Mouse (Mus musculus) 416B (cell line): Measurements from ENCODE around the gene Enox1.

Experiments
- DNase-seq: peaks from one replicate; pipeline ENCODE4 v3.0.0; 2011; ENCODE audit warnings: low read depth

Enox1 gene

DNA sequence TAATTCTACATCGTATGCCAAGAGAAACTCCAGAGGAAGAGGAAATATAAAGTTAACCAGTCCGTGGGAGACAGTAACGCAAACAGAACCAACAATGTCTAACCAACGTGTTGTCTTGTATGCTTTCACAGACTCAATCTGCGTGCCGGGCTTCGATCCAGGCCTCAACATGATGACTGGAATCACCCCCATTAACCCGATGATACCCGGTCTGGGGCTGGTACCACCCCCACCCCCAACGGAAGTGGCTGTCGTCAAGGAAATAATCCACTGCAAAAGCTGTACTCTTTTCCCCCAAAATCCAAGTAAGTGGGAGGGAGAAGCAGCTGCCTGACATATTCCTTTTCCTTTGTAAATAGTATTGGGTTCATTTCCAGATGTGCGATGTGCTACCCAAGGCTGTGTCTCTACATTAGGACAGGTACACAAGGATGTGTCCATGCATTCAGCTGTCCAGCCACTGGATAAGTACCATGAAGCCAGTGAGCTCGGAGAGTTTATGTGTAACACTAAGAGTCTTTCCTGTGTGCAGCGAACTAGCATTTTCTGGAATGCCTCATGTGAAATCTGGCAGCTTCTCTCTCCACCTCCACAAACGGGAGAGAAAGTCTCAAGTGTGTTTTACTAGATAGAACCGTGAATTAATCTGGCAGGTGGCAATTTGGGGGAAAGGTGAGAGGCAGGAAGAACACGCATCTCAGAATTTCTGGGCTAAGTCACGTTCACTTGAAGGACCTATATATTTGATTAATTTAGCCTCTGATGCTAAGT lies 421.1 kb downstream of the Enox1 start:
- DNase-seq = no peak

DNA sequence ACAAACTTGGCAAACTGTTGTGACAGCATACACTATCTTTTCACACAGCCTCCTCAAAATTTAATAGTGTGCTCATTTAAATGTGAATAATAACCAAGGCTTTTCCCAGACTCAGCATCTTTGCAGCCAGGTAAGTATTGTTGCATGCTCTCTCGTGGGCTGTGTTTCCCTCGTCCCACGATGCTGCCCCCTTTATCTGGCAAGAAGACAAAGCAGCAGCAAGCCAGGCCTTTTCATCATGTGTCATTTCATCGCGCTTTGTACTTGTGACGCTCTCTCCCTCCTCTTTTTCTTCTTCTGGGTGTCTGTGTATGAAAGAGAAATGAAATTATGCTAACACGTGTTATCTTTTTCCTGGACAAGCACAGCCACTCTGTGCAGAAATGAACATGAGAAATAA lies 421.8 kb downstream of the Enox1 start:
- no peak for DNase-seq

DNA sequence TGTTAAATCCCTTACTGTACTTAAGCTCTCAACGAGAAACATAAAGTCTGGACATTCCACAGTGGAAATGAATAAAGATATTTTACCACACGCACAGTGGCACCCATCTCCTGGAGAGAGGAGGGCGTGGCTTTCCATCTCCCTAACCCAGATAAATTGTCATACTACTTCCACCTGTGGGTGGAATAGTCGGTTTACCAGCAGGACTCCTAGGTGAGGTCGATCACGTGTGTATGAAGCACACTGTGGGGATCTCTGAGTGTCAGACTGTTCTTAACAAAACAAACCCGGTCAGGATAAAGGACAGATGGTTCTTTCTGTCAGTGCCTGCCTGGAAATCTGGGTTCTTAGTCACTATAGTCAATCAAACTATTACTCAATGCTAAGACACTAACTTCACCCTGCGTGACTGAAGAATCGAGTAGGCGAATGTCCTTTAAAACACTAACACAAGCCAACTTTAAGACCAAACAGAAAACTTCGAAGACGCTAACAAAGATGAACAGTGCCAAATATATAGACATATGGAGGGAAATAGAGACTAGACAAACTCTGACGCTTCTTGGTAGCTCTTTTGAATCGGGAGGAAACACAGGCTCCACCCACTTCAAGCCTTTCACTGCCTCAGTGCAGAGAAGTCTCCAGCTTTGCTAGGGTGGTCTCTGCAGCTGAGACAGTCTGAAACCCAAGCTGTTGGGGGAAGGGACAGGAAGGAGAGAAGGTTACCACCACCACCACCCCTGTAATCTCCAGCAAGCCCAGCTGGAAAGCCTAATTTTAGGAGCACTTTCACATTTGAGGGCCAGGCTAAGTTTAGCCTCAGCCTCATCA lies 423.8 kb downstream of the Enox1 start:
- no peak for DNase-seq

- no peak for DNase-seq
Observed at GRCm38 (mm10) chr14:77580937-77581270, 424.3 kb downstream of the Enox1 start.

DNA sequence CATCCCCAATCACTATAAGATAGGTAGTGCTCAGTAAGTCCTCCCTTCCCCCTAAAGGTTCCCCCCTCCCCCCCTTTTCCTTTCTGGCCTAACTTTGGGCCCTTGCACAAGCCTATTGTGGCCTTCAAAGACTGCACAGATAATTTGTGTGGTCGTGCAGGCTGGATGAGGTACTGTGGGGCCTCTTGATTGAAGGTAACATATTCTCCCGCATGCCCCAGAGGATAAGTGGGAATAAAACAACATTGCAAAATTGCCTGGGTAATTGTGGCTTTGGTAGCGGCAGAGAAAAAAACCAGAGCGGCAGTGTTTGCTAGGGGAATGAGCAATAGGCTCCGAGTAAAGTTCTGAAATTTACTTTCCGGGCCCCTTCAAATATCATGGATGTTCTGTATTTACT lies 425.1 kb downstream of the Enox1 start:
- no peak for DNase-seq

DNA sequence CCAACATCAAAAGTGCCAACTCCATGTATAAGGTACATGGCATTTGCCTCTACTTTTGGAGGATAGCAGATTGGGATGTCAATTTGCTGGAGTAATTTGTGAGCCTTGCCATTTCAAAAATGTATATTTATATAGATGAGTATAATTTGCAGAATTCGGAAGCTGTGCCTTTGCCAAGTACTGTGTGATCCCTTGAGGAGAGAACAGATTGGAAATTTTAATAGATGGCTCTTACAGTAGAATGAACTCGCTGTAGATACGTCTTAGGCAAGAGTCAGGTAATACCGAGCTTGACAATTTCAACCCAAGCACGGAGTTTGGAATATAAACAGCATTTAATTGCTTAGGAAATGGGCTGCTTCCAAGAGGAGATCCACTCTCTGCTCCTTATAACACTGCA lies 427.9 kb downstream of the Enox1 start:
- no peak for DNase-seq

GRCm38 (mm10) chr14:77585031-77585800 lies 428.7 kb downstream of the Enox1 start:
- DNase-seq = no peak

DNA sequence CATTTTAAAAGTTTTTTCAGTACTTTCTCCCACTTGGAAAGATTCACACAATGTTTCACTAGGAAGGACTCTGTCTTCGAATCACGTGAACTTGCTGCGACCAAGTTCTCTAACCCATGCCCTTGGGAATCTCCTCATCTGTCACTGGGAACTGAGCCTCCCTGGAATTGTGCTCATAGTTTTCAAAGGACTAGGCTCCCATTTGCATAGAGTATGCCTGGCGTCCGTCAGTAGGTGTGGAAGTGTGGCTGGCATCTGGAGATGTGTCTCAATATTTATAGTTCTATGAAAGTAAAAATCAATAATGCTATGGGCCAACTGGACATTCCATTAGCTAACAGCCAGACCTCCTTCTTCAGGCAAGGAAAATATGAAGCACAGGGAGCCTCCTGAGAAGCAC lies 429.5 kb downstream of the Enox1 start:
- no peak for DNase-seq

DNA sequence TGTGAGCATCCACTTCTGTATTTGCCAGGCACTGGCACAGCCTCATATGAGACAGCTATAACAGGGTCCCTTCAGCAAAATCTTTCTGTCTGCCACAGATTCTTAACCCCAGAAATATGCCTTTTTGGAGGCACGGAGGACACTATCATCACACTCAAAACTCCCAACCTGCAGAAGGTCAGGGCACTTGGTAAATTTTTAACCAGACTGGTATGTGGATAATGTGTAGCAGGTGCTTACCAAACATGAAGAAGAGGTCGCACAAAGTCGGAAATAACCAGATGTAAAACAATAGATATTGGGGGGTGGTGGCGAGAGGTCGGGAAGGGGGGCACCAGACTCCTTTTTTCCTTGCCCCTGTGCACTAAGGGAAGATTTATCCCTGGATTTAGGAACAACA lies 430.6 kb downstream of the Enox1 start:
- DNase-seq = no peak

DNA sequence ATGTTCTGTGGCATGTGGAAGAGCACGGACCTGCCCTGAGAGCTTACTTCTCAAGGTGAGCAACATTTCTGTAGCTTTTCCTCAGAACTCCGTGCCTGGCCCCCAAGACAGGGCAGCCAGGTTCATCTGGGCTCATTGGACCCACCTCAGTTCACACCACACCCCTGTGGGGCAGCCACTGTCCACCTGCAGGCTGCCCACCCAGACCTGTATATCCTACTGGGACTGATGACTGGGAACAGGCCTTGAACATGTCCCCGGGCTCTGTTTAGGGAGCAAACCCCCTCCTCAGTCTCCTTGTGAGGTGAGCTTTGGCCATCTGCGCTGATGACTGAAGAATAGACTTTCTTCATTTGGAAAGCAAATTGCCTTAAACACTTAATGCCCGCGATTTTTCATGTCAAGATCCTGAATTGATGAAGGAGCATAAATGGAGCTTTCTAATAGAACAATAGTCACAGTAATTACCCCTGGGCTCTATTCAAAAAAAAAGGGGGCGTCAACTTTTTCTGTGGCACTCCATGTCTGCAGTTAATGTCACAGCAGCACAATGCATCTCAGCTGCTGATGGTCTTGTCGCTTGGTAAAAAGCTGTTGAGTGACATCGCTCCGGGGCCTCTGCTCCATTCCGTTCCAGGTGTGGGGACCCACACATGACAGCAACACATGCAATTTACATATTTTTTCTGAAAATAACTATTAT lies 436.7 kb downstream of the Enox1 start:
- DNase-seq = no peak

GRCm38 (mm10) chr14:77596216-77597175 lies 439.9 kb downstream of the Enox1 start:
- DNase-seq = no peak

DNA sequence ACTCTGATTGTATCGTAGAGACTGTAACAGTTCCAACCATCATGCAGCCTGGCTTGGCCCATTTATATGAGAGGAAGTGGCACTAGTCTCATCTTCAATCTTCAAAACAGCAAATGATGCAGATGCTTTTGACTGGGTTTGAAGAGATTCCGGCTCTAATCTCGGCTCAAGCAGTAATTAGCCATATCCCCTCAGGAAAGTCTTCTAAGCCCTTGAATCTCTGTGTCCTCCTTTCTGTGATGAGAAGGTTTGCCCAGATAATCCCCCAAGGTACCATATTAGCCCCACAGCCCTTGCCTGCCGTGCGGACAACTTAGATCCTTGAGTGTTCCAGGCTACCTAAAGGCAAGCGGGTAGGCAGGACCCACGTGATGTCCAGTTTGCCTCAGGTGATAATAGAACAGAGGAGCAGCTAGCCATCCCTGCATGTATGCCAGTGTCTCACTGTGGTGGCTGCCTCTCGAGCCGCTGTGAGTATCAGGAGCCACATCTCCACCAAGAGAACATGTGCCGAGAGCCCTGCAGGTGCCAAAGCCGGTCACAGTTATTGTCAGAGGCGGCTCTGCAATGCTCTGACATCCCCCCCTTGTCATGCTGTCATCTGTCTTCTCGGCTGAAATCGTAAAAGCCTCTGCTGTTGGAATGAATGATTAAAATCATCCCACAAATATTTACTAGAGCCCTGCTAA lies 442.6 kb downstream of the Enox1 start:
- no peak for DNase-seq

DNA sequence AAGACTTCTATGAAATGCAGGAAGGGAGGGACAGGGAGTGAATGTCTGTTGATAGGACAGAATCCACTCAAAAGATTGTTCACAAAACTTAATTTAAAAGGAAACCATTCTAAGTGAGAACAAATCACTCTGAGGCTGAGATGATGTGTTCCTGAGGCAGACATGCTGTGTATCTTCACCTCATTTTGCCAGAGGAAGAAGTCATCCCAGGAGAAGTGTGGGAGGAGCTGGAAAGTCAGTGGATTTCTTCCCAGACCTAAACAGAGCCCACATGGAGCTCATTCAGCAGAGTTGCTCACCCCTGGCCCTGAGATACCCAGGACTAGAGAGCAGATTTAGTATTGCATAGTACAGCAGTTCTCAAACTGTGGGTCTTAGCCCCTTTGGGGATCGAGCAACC lies 444.2 kb downstream of the Enox1 start:
- DNase-seq = no peak

DNA sequence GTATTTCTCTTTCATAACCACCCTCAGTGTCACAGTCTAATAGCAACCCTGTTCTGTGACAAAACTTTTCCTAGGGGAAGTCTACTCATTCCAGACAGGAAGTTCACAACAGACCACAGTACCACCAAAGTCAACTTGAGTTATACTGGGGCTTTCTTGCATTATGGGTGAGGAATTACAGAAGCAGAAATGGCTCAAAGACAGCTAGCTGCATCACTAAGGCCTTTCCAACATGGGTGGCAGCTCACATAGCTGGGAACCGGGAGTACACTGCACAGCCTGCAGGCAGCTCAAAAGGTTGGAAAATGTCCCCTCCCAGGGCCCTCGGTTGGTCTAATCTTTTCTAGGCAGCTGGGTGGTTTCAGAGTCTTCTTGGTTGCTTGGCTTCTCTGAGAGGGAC lies 444.9 kb downstream of the Enox1 start:
- DNase-seq = no peak

GRCm38 (mm10) chr14:77608182-77608839 lies 451.7 kb downstream of the Enox1 start:
- DNase-seq = no peak

DNA sequence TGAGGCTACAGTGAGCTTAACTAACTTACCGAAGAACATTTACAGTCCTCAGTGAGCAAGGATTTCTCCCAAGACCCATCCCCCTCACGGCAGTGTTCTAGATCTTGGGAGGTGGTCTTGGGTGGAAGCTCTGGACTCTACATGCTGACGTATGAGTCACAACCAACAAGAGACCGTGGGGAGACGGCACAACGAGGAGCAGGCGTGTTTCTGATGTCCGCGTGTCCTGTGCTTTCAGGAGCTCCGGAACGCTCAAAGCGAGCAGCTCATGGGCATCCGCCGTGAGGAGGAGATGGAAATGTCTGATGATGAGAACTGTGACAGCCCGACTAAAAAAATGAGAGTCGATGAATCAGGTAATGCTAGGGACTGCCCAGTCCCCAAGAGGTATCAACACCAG lies 458.6 kb downstream of the Enox1 start:
- no peak for DNase-seq

DNA sequence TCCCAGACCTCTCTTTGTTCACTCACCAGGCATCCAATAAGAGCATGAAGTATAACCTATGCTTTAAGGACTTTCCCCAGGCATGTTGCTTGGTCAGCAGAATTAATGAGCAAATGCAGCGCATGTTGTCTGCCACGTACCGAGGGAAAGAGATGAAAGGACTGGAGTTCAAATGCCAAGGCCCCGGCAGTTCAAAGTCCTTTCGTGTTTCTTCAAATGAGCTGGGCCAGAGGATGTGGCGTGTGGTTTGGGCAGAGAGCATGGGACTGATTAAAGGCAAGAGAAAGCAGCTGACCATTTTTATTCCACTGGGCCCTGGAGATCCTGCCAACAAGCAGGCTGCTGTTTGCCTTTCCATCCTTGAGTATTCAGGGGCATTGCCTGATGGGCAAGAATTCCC lies 460.7 kb downstream of the Enox1 start:
- no peak for DNase-seq

- DNase-seq = no peak
Observed at GRCm38 (mm10) chr14:77618131-77618805, 461.7 kb downstream of the Enox1 start.
